Mouse (Mus musculus): Measurements from ENCODE around the gene Agpat3.

Agpat3 gene

DNA sequence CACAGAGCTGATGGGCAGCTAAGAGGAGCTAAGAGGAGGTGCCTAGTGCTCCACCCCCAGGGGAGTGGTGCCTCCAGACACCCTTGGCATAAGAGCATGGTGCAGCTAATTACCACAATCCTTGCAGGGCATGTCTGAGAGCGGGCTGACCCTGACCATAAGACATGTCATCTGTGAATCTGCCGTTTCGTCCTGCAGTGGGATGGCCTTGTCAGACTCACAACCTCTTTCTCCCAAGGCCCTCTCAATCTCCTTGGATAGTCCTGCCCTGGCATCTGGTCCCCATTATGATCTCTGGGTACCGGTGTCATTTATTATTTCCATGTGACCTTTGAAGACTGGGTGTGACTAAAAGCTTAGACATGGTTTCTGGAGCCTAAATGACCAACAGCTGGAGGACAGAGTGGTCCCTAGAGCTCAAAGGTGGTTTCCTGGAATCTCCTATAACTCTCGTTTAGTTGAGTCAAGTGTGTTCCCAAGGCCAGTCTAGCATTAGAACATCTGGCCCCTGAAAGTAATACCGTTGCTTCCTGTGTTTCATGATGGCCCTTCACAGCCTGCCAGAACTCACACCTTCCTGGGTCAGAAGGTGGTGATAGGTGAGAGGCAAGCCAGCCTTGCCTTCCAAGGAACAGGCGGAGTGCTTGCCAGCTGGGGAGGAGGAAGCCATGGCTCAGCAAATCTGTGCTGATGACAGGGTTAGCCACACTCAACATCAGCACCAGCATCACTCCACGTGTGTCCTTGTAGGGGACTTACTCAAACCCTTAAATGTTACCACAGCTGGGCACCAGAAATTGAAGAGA, 61.4 kb downstream of the Agpat3 start:
- no peak for DNase-seq

DNA sequence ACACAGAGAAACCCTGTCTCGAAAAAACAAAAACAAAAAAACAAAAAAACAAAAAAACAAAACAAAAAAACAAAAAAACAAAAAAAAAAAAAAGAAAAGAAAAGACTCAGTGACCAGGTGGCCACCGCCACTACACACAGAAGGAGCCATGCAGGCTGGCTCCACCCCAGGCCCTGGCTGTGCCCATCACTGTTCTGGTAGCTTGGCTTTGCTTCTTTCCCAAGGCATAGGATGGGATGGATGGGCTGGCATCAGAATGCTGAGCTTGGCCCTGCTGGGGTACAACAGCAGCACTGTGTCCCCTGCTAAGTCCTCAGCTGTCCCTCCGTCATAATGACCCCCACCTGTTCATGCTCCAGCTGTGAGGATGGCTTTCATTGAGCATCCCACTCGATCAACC, 63.4 kb downstream of the Agpat3 start:
- no peak for DNase-seq

DNA sequence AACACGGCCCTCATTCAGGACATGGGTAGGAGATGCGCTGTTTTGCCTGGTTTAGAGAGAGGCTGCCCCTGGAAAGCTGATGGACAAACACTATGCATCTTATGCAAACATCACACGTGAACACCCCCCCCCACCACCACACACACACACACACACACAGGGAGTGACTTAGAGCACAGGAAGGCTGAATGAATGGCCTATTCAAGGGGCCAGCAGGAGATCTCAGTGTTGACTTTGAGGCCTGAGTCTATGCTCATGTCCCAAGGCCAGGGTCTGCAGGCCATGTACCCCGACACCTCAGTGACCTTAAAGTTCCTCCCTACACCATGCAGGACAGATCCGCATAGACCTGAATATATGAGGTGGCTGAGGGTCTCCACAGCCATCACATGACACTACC, 64.2 kb downstream of the Agpat3 start:
- DNase-seq, result no peak

DNA sequence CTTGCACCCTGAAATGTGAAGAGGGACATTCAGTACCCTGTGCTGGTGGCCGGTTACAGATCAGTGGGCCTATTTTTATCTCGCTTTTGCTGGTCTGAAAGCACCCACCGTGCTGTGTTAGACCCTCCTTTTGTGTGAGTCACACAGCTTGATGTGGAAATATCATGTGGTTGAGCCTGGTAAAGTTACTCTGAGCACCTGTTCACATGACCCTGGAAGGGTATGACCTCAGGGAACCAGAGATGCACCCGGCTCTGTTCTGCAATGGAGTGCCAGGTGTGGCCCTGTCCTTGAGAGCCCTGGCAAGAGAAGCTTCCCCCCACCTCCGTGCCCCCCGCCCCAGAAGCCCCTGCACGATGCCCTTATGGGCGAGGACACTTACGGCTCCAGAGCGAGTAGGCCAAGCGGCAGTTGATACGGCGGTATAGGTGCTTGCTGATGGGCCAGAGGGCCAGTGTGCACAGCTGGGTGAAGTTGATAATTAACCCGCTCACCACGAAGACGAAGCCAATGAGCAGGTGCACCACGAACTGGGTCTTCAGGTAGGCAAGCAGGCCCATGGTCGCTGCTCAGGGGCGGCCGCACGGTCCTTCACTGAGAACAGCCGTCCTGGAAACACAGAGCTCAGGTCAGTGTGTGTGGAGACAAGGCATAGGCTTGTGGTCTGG, 64.7 kb downstream of the Agpat3 start:
- no peak for DNase-seq

DNA sequence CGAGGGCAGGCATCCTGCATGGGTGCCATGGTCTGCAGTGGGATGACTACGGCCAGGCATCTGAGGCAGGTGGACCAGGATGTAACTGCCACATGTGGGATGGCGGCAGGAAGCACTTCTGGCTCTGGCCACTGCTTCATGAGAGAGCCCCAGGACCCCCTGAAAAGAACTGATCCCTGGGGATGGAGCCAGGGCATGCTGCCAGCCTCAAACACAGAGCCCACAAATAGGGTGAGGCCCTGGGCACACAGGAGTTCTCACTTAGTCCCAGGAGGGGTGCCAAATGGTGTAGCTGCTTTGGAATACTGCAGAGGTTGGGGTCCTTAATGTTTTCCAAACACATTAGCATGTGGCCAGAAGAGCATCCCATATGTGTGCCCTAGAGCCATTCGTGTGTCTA, 66.3 kb downstream of the Agpat3 start:
- DNase-seq, result no peak

DNA sequence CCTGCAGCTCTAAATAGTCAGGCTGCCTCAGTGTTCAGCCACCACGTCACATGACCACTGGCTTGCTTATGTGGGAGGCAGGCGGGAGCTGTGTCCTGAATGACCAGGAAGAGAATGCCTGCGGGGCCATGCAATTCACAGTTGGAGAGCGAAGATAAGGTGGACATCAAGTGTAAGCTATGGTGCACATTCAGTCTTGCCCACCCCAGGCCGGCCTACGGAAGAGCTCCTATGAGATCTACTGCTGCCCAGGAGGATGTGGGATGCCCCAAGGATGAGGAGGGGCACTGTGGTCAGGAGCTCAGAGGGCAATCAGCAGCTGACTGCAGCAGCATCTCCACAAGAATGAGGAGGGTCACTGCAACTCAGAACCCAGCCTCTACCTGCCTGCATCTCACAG, 66.9 kb downstream of the Agpat3 start:
- DNase-seq, result no peak

DNA sequence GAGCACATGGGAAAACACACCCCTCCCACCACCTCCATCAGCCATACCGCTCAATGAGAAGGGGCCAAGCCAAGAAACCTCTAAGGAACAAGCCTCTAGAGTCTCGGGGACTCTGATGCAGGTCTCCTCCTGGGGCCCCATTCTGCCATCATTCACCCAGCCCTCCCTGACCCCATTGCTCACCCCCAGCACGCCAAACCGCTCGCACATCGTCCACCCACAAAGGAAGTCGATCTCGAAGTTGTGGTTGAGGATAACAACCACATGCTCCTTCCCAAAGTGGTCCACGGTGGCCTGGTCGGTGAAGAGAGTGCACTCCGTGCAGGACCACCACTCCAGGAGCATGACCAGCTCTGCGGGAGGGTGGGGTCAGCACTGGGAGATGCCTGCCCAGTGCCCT, 67.5 kb downstream of the Agpat3 start:
- DNase-seq, result no peak

DNA sequence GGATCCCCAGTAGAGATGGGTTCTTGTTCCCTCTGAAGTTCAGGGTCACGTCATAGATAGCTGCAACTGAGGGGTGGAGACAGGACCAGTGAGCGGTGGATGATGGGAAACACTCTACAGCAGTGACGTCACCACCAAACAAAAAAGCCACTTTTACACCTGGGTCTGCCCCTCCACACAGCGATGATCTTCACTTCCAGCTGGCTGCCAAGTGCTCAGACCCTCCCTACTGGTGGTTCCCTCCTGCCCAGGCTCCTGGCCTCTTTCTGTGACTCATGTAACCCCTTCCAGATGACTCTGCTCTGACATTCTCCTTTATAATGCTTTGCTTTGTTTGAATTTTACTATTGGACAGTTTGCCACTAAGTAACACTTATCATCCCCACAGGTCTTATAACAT, 69.9 kb downstream of the Agpat3 start:
- DNase-seq, result no peak

DNA sequence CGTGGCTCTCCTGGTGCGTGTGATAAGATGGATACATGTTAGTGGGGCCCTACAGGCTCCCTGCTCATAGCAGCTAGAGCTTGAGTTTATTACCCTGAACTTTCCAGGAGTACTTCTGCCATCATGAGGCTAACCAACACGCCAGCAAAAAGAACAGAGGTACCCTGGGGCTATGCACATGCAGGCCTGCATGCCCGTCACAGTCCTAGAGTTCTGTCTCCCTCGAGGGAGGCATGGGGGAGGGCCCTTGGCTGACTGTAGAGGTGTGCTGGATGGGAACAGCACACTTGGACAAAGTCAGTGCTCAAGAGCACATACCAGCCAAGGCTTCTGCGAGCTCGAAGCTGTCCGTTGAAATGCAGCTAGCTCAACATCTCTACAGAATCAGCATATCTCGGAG, 71.8 kb downstream of the Agpat3 start:
- no peak for DNase-seq

DNA sequence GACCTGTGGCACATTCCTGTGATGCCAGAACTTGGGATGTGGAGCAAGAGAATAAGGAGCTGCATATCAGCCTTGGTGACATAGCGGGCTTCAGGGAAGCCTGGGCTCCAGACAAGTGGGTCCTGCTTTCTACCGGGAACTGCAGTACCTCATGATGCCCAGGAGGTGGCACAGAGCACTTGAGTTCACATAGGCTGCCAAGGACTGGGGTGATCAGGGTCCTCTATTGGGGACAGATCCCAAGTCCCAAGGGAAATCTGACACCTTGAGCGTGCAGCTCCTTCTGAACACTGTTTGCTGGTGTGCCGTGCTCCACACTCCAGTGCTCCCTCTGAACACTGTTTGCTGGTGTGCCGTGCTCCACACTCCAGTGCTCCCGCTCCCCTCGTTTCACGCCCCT, 73.1 kb downstream of the Agpat3 start:
- DNase-seq, result peak; percentile 33

DNA sequence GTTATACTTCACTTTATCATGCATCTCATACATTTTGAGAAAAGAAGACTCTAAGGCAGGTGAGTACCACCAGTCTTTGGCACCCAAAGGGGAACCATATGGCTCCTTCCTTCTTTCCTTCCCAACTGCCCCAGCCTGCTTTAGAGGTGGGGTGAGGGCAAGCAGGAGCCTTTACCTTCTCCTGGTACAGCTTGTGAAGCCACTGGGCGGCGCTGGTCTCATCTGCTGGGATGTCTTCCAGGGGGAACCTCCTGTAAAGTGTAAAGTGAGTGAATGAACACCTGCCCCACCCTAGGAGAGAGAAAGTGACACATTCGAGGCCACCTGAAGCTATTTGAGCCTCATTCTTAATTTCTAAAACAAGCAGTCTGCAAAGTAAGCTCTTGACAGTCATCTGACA, 74.5 kb downstream of the Agpat3 start:
- peak; percentile 37 for DNase-seq

DNA sequence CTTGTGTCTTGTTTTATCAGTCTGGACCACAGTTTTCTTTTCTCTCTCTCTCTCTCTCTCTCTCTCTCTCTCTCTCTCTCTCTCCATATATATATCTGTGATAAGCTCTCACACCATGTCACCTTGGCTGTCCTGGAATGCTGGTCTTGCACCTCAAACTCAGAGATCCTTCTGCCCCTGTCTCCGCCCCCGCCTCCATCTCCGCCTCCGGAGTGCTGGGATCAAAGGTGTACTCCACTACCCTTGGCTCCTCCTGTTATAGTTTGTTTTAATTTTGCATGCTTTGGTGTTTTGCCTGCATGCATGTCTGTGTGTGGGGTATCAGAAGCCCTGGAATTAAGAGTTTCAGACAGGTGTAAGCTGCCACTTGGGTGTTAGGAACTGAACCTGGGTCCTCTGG, 76.0 kb downstream of the Agpat3 start:
- DNase-seq, result no peak

DNA sequence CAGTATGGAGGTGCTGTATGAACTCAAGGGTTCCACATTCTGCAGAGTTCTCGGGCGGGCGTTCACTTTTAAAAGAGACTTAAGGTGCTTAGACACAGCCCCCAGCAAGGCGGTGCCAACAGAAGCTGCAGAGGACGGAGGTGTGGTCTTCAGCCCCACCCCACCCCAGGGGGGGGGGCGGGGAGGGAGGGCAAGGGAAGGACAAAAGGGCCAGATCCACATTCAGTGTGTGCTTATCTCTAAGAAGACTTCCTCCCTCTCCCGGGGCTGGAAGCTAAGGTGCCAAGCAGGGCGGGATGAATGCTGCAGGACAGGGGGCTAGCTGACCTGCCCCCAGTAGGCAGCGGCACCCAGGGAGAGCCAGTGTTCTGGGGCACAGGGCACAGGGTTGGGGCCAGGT, 79.4 kb downstream of the Agpat3 start:
- DNase-seq, result no peak

DNA sequence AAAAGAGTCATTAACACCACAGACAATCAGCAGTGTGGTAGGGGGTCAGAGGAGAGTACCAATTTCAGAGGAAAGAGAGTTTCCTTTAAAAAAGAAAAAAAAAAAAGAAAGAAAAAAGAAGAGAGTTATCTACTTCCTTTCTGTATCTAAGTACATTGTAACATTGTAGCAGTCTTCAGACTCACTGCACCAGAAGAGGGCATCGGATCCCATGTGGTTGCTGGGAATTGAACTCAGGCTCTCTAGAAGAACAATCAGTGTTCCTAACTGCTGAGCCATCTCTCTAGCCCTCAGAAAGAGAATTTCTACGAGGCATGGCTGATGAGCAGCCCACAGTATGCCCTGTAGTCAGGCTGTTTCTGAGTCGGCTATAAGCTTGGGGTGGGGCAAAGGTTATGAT, 86.4 kb downstream of the Agpat3 start:
- no peak for DNase-seq

DNA sequence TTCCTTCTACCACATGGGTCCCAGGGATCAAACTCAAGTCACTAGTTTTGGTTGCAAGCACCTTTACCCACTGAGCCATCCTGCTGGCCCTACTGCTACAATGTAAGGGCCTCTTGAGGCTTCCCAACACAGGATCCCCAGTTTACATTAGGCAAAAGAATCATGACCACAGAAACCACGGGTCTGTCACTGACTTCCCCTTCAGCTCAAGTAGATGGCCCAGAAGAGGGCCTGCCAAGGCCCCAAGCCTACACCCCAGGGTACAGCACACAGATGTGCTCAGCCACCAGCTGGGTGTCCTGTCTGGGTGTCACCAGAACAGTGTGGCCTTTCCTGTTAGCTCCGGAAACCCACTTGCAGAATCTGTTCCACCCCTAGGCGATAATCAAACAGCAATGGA, 87.6 kb downstream of the Agpat3 start:
- no peak for DNase-seq

DNA sequence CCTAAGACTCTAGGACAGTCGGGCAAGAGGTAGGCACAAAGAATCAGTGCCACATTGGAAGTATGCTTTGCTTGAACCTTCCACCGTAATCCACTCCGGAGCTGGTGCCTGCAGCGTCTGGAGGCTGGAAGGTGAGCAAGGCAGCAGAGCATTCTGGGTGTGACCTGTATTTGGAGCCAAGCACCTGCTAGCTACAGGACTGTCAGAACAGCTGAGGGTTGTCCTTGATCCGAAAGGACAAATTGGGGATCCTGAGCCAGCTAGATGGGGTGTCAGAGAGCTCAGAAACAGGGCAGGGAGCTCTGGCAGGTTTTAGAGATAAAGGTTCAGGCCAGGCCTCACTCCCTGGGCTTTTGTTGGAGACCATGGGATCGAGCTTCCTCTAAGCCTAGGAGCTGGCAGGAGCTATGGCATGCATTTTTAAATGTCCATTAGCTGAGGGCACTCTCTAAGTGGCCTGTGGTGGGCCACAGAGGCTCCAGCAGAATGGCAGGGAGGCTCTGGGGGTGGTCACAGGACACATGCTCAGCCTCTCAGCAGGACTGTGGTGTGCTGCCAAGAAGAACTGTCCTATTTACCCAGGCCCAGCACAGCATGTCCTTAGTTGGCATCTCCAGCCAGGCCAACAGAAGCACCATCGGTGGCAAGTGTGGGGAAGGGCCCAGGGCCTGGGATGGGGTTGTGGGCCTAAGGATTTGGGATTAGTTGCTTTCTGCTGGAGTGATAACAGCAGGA, 91.2 kb downstream of the Agpat3 start:
- no peak for DNase-seq

DNA sequence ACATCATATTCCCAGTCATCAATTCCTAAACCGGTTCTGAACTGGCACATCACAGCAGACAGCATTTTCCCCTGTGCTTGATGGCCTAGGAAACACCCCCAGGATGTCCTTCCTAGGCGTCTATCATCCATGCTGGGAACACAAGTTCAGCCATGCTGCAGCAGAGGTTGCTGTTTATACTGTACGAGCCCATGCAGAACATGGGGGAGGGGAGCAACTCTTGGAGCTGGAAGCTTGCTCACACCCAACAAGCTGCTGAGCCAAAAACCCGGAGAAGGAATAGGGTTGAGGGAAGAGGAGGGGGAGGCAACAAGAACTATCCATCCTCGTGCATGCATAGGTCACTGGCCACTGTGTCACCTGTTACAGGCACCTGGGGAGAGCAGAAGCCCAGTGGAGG, 92.0 kb downstream of the Agpat3 start:
- DNase-seq, result no peak

DNA sequence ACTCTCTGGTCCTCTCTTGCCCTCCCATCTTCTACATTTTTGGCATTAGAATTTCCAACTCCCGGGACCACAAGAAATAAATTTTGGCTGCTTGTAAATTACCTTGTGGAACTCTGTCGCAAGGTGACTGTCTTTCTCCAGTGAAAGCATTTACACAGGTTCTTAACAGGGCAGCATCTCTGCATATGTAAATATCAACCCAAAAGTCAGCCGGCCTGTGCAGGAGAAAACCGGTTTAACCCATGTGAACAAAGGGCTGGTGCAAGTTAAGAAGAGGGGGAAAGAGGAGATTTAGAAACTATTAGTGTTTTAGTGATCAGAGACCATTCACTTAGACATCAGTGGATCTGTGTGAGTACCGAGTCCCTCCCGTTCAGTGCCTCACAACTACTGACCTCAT, 92.6 kb downstream of the Agpat3 start:
- no peak for DNase-seq

DNA sequence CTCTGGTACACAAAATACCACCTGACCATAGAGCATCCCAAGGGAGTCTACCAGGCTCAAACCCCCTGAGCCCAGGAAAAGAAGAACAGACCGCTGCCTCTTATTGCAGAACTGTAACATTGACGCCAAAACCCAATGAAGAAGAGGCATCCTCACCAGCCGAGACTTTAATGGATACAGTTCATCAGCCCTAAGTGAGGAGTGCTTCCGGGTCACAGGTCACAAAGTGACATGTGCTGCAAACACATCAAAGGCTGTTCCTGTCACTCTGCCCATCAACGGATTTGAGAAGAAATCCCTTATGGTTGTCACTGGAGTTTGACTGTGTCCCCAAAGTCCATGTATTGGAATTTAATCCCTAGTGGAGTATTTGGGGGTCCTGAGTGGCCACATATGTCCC, 93.1 kb downstream of the Agpat3 start:
- no peak for DNase-seq

DNA sequence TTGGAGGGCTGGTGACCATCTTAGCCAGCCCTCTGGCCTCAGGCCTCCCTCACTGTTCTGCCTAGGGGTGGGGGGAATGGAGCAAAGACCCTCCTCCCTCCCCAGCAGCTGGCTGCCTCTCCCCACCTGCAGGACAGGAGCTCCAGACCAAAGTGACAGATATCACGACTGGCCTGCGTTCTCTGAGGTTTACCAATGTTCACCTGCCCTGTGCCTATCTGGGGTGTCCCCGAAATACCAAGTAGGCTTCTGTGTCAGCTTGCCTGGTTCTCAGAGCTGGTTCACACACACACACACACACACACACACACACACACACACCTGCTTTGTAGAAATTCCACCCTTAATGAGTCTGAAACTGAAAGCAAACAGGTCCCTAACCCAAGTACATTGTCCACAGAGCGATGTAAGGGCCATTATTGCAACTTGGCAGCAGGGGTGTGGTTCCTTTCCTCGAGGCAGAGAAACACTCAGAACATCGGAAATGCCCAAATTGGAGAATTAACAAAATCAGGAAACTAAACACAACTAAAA, 94.1 kb downstream of the Agpat3 start:
- DNase-seq, result no peak

DNA sequence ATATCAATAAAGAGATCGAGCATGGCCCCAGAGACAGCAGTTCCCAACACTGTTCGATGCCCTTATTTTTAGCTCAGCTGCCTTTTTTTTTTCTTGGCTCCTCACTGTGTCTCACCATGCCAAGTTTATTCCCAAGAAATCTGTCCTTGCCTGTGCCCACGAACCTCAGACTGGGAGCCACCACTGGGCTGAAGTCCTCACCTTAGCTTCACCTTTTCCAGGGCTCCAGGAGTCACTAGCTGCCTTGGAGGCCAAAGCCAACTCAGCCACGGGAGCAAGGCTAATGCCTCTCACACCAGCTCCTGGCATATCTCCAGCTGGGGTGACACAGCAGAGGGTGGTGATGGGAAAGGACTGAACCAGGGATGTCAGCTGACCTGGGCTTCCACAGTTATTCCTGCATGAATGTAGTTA, 96.6 kb downstream of the Agpat3 start:
- DNase-seq, result peak; percentile 38

DNA sequence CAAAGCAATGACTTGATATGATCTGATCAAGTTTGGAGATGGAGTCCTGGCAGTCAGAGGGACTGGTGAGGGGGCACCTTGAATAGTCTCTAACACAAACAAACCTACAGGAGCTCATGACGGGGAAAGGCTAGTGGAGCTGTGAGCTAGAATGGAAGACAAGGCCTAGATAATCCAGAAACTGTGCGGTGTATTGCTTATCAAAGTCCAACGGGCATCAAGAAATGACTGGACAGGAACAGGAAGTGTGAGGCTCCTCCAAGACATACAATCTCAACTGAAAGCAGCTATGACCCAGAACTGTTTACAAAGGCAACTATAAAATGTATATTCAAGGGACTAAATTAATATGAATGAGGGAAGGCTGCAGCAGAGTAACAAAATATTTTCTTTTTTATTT, 105.1 kb downstream of the Agpat3 start:
- DNase-seq, result no peak

DNA sequence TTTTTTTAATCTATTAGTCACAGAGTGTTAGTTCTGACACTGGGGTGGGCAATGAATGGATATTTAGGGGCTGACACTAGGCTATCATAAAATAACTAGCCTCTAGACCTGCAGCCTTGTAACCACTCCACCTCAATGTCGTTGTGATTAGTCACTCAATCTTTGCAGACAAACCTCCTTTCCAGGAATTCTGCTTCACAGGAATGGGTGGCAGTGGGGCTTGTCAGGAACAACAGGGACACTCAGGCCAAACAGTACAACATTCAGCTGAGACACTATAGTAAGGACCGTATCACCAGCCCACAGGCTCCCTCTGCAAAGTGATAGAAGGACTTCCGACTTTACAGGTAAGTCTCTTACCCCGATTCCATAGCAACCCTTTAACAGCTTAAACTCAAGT, 105.6 kb downstream of the Agpat3 start:
- DNase-seq, result no peak

DNA sequence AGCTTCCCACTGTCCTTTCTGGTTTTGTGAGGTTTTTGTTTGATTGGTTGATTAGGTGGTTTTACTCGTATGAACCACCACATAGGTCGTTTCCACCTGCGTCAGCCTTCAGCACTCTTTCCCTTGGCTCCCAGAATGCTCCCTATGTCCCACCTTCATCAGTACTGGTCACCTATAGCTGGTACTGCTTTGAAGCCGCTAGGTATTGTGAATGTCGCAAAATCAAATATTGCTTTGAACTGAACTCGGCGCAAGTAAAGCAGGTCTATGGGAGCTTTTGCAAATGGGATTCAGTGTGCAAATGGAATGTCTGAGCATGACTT, 107.1 kb downstream of the Agpat3 start:
- DNase-seq, result no peak

Measured in right cerebral cortex, postnatal 14 days (tissue).